Mouse (Mus musculus) hindbrain, embryonic 10.5 days (tissue): ENCODE measurements around the gene Olfr1346. TPM values are rescaled to one million over a fixed set of nuclear protein-coding genes. Genes with fewer than 3 reads are reported as not detected.

ENCODE experiments used
- DNase-seq: peaks from one replicate; pipeline ENCODE4 v3.0.0-alpha.2; 2017; ENCODE audit warnings: low spot score
- H3K27ac ChIP-seq: fragments of 300-500 bp; sonication (generic); 2 replicates; pipeline ENCODE4 v1.5.1; 2016; ENCODE audit warnings: mild to moderate bottlenecking, moderate library complexity
- H3K27me3 ChIP-seq: fragments of 300-500 bp; sonication (generic); 2 replicates; pipeline ENCODE4 v1.6.1; 2016; ENCODE audit warnings: mild to moderate bottlenecking; ENCODE audit not compliant: poor library complexity, insufficient read depth, severe bottlenecking
- H3K36me3 ChIP-seq: fragments of 300-500 bp; sonication (generic); 2 replicates; pipeline ENCODE4 v1.6.1; 2016; ENCODE audit warnings: mild to moderate bottlenecking, moderate library complexity
- H3K4me1 ChIP-seq: fragments of 300-500 bp; sonication (generic); replicated peaks from 2 replicates; pipeline ENCODE4 v1.6.1; 2016; ENCODE audit warnings: mild to moderate bottlenecking
- H3K4me3 ChIP-seq: fragments of 300-500 bp; sonication (generic); 2 replicates; pipeline ENCODE4 v1.5.1; 2016; ENCODE audit warnings: mild to moderate bottlenecking, moderate library complexity
- H3K9me3 ChIP-seq: fragments of 300-500 bp; sonication (generic); 2 replicates; pipeline ENCODE4 v1.6.1; 2016; ENCODE audit warnings: mild to moderate bottlenecking, moderate library complexity
- WGBS: fragments of 180-500 bp; shearing (Covaris S2); methylation state at CpG from one replicate; pipeline ENCODE4 v1.1.7; 2016; 5-methylcytosine and 5-hydroxymethylcytosine counted together
- polyA plus RNA-seq: library from polyadenylated mRNA; unstranded; fragments of >200 nt; fragmentation: Nextera tagmentation; extraction: Ambion mirVana; gene quantifications from 2 replicates; pipeline ENCODE4 v1.2.1, GENCODE M21; 2016

Olfr1346 gene
- polyA plus RNA-seq, 1 experiment from 2014 or later: not detected

- Histone ChIP-seq H3K4me1 (no peaks in the 10 kb centered on the region), H3K9me3 (peaks cover 56% of the 10 kb centered on the region), H3K36me3 (no peaks in the 10 kb centered on the region), H3K4me3 (no peak overlapping the region), H3K27me3 (no peaks in the 10 kb centered on the region), H3K27ac (no peak overlapping the region)
- DNase-seq: no peak
- WGBS: 55% methylated on average over 1 of the region's 1 CpGs
Observed at GRCm38 (mm10) chr7:6521666-6522065, 54.8 kb downstream of the Olfr1346 start.

- Histone ChIP-seq H3K27me3 (no peaks in the 10 kb centered on the region), H3K27ac (no peak within 1 kb of the TSS), H3K4me3 (no peak within 1 kb of the TSS), H3K4me1 (no peaks in the 10 kb centered on the region), H3K36me3 (no peaks in the 10 kb centered on the region), H3K9me3 (peaks cover 58% of the 10 kb centered on the region)
- DNase-seq: no peak
- 83% methylated on average over 5 of the region's 5 CpGs for WGBS
Observed at GRCm38 (mm10) chr7:6522850-6523249, 55.9 kb downstream of the Olfr1346 start, which contains the start of gene Olfr1349. Gene Olfr1349 (minus strand): TSS chr7:6522950.

DNA sequence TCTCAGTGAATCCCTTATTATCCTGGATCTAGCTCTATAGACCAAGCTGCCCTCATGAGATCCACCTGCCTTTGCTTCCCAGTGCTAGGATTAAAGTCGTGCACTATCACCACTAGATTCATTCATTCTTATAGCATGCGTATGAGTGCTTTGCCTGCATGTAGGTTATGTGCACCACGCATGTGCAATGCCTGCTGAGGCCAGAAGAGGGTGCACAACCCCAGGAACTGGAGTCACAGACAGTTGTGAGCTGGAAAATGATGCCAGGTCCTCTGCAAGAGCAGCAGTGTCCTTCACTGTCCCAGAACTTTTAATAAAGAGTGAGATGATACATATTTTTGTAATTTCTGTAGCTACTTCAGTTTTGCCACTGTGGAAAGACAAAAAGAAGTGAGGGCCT is 58.1 kb downstream of the Olfr1346 start:
- Histone ChIP-seq H3K4me1 (no peaks in the 10 kb centered on the region), H3K27ac (no peak overlapping the region), H3K27me3 (no peaks in the 10 kb centered on the region), H3K4me3 (no peak overlapping the region), H3K36me3 (no peaks in the 10 kb centered on the region), H3K9me3 (peaks cover 52% of the 10 kb centered on the region)
- 62% methylated on average over 3 of the region's 3 CpGs for WGBS
- no peak for DNase-seq

- H3K9me3 ChIP-seq: peaks cover 54% of the 10 kb centered on the region
- no peak overlapping the region for H3K27ac ChIP-seq
- H3K27me3 ChIP-seq: no peaks in the 10 kb centered on the region
- no peaks in the 10 kb centered on the region for H3K36me3 ChIP-seq
- H3K4me1 ChIP-seq: no peaks in the 10 kb centered on the region
- DNase-seq: peak; percentile 5
- H3K4me3 ChIP-seq: no peak overlapping the region
- 66% methylated on average over 5 of the region's 5 CpGs for WGBS
Observed at GRCm38 (mm10) chr7:6526141-6526540, 59.2 kb downstream of the Olfr1346 start.

Other genes starting within 250 kb of the Olfr1346 start
- gene Zscan5b, start 244.8 kb upstream of the Olfr1346 start, polyA plus RNA-seq: not detected in 2 replicates
- 0.24 TPM in 1 of 2 replicates, not detected in the other for gene Epp13, start 214.4 kb upstream of the Olfr1346 start, polyA plus RNA-seq
- 8.5 and 9.6 TPM in 2 replicates for gene Zfp667, start 180.5 kb upstream of the Olfr1346 start, polyA plus RNA-seq
- 6.8 and 7.2 TPM in 2 replicates for gene Zfp583, start 135.8 kb upstream of the Olfr1346 start, polyA plus RNA-seq
- gene Gm3854, start 123.3 kb upstream of the Olfr1346 start, polyA plus RNA-seq: 3.4 and 3.5 TPM in 2 replicates
- 2.3 and 2.5 TPM in 2 replicates for gene Zfp78, start 103.8 kb upstream of the Olfr1346 start, polyA plus RNA-seq
- gene Zfp28, start 83.8 kb upstream of the Olfr1346 start, polyA plus RNA-seq: 12.0 and 13.0 TPM in 2 replicates
- gene Smim17, start 68.4 kb upstream of the Olfr1346 start, polyA plus RNA-seq: 0.29 and 1.2 TPM in 2 replicates
- gene Gm20715, start 56.8 kb upstream of the Olfr1346 start, polyA plus RNA-seq: not detected in 2 replicates
- 0.08 TPM in 1 of 2 replicates, not detected in the other for gene Olfr1344, start 28.4 kb upstream of the Olfr1346 start, polyA plus RNA-seq
- not detected in 2 replicates for gene Olfr1336, start 10.9 kb upstream of the Olfr1346 start, polyA plus RNA-seq
- gene Olfr5, start 19.8 kb downstream of the Olfr1346 start, polyA plus RNA-seq: not detected in 2 replicates
- not detected in 2 replicates for gene Olfr1347, start 32.7 kb downstream of the Olfr1346 start, polyA plus RNA-seq
- not detected in 2 replicates for gene Olfr1348, start 41.6 kb downstream of the Olfr1346 start, polyA plus RNA-seq
- not detected in 2 replicates for gene Olfr1349, start 55.8 kb downstream of the Olfr1346 start, polyA plus RNA-seq
- not detected in 2 replicates for gene Olfr1350, start 97.7 kb downstream of the Olfr1346 start, polyA plus RNA-seq
- 1.00 and 1.0 TPM in 2 replicates for gene Zim1, start 229.3 kb downstream of the Olfr1346 start, polyA plus RNA-seq